Mouse (Mus musculus) thymus, adult 2 months (tissue): Measurements from ENCODE around the gene Spata5.

Experiments
- CTCF ChIP-seq: fragments of 200-500 bp; IDR thresholded peaks from 2 replicates; pipeline ENCODE4 v1.5.1; 2012; ENCODE audit warnings: mild to moderate bottlenecking, control low read depth, low read length, moderate library complexity, borderline replicate concordance; ENCODE audit not compliant: control insufficient read depth, poor library complexity, insufficient read depth; ENCODE audit errors: extremely low read depth
- POLR2A ChIP-seq: fragments of 200-500 bp; IDR thresholded peaks from 2 replicates; pipeline ENCODE4 v1.6.1; 2012; ENCODE audit warnings: mild to moderate bottlenecking, low read length, control low read depth, moderate library complexity; ENCODE audit not compliant: control insufficient read depth, poor library complexity, insufficient read depth; ENCODE audit errors: extremely low read depth

DNA sequence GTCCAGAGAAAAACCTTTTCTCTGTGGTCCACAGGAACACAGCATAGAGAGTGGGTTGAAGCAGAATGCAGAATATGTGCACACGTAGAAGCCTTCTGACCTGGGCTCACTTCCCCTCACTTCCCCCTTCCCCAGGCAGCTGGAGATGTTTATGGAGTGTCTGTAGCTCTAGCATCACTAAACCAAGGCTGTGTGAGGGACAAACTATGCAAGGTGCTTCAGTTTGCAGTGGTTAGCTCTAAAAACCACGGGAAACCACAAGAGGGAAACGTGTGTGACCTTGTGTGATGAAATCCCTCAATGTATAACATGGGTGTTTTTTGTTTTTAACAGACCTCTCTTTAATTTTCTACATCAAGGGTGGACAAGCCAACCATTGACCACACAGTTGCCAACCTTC, 183.8 kb downstream of the Spata5 start:
- TF ChIP-seq POLR2A (no peak), CTCF (no peak)
